Mouse (Mus musculus): ENCODE results near the gene Nop9. TPM values are rescaled to one million over a fixed set of nuclear protein-coding genes. Genes with fewer than 3 reads are reported as not detected.

The Nop9 gene
- 18.6 and 18.7 TPM in 2 replicates for polyA plus RNA-seq (2015; fragmentation: Nextera tagmentation; extraction: Ambion mirVana)

GRCm38 (mm10) chr14:55745180-55745860 is at the start of gene Nop9, which contains the start of gene Dhrs1:
Gene Nop9 (plus strand): TSS chr14:55745693.
Gene Dhrs1 (minus strand): TSS chr14:55745690.
- Histone ChIP-seq H3K4me1 (ENCODE audit: control insufficient read depth, low read depth, low read length) (peaks cover 31% of the 10 kb centered on the region), H3K36me3 (ENCODE audit: control insufficient read depth, insufficient read depth) (peaks cover 8% of the 10 kb centered on the region), H3K27ac (ENCODE audit: low read length) (peak within 1 kb of the TSS; percentile 57), H3K4me3 (ENCODE audit: low read depth, low read length) (peak within 1 kb of the TSS; percentile 87), H3K27me3 (ENCODE audit: control insufficient read depth, insufficient read depth, low read depth, low read length) (no peaks in the 10 kb centered on the region), H3K9me3 (replicated peaks; ENCODE audit: control insufficient read depth, low read length) (no peaks in the 10 kb centered on the region), H3K9ac (ENCODE audit: low read depth, low read length) (peak within 1 kb of the TSS; percentile 83), H3K4me2 (ENCODE audit: low read depth, low read length) (peak within 1 kb of the TSS; percentile 87)
- peak; percentile 94 for ATAC-seq (ENCODE audit: low read depth)
- WGBS (ENCODE audit: insufficient replicate concordance): 1% methylated on average over 48 of the region's 48 CpGs

GRCm38 (mm10) chr14:55697226-55697625 is 48.3 kb upstream of the Nop9 start:
- Histone ChIP-seq H3K27me3 (ENCODE audit: control insufficient read depth, insufficient read depth, low read depth, low read length) (no peaks in the 10 kb centered on the region), H3K4me2 (ENCODE audit: low read depth, low read length) (no peak overlapping the region), H3K36me3 (ENCODE audit: control insufficient read depth, insufficient read depth) (no peaks in the 10 kb centered on the region), H3K9me3 (replicated peaks; ENCODE audit: control insufficient read depth, low read length) (no peaks in the 10 kb centered on the region), H3K9ac (ENCODE audit: low read depth, low read length) (no peak overlapping the region), H3K4me3 (ENCODE audit: low read depth, low read length) (no peak overlapping the region), H3K27ac (ENCODE audit: low read length) (no peak overlapping the region), H3K4me1 (ENCODE audit: control insufficient read depth, low read depth, low read length) (no peaks in the 10 kb centered on the region)
- ATAC-seq (ENCODE audit: low read depth): no peak
- WGBS (ENCODE audit: insufficient replicate concordance): 42% methylated on average over 4 of the region's 4 CpGs

- whole genome bisulfite sequencing (ENCODE audit: insufficient replicate concordance): 59% methylated on average over 9 of the region's 9 CpGs
- H3K9me3 ChIP-seq (replicated peaks; ENCODE audit: control insufficient read depth, low read length): no peaks in the 10 kb centered on the region
- no peaks in the 10 kb centered on the region for H3K27me3 ChIP-seq (ENCODE audit: control insufficient read depth, insufficient read depth, low read depth, low read length)
- H3K27ac ChIP-seq (ENCODE audit: low read length): no peak overlapping the region
- no peak for ATAC-seq (ENCODE audit: low read depth)
- no peaks in the 10 kb centered on the region for H3K36me3 ChIP-seq (ENCODE audit: control insufficient read depth, insufficient read depth)
- H3K4me1 ChIP-seq (ENCODE audit: control insufficient read depth, low read depth, low read length): no peaks in the 10 kb centered on the region; the same call in 1 of the 2 replicates
- no peak overlapping the region for H3K4me3 ChIP-seq (ENCODE audit: low read depth, low read length)
- H3K9ac ChIP-seq (ENCODE audit: low read depth, low read length): no peak overlapping the region
- H3K4me2 ChIP-seq (ENCODE audit: low read depth, low read length): no peak overlapping the region
These were observed 44.4 kb upstream of the Nop9 start for GRCm38 (mm10) chr14:55701131-55701530.

- H3K27me3 ChIP-seq (ENCODE audit: control insufficient read depth, insufficient read depth, low read depth, low read length): no peaks in the 10 kb centered on the region
- H3K27ac ChIP-seq (ENCODE audit: low read length): no peak overlapping the region
- peaks cover 7% of the 10 kb centered on the region for H3K4me1 ChIP-seq (ENCODE audit: control insufficient read depth, low read depth, low read length)
- H3K36me3 ChIP-seq (ENCODE audit: control insufficient read depth, insufficient read depth): no peaks in the 10 kb centered on the region
- H3K9ac ChIP-seq (ENCODE audit: low read depth, low read length): no peak overlapping the region
- ATAC-seq (ENCODE audit: low read depth): no peak
- H3K4me2 ChIP-seq (ENCODE audit: low read depth, low read length): no peak overlapping the region
- no peak overlapping the region for H3K4me3 ChIP-seq (ENCODE audit: low read depth, low read length)
- H3K9me3 ChIP-seq (replicated peaks; ENCODE audit: control insufficient read depth, low read length): no peaks in the 10 kb centered on the region
- WGBS (ENCODE audit: insufficient replicate concordance): 69% methylated on average over 6 of the region's 6 CpGs
These were observed 42.7 kb upstream of the Nop9 start for GRCm38 (mm10) chr14:55702761-55703160.

GRCm38 (mm10) chr14:55706051-55706600 is 39.4 kb upstream of the Nop9 start:
- Histone ChIP-seq H3K27me3 (ENCODE audit: control insufficient read depth, insufficient read depth, low read depth, low read length) (no peaks in the 10 kb centered on the region), H3K4me1 (ENCODE audit: control insufficient read depth, low read depth, low read length) (peaks cover 7% of the 10 kb centered on the region), H3K36me3 (ENCODE audit: control insufficient read depth, insufficient read depth) (no peaks in the 10 kb centered on the region), H3K9me3 (replicated peaks; ENCODE audit: control insufficient read depth, low read length) (no peaks in the 10 kb centered on the region), H3K4me2 (ENCODE audit: low read depth, low read length) (no peak overlapping the region), H3K9ac (ENCODE audit: low read depth, low read length) (no peak overlapping the region), H3K27ac (ENCODE audit: low read length) (no peak overlapping the region), H3K4me3 (ENCODE audit: low read depth, low read length) (no peak overlapping the region)
- no peak for ATAC-seq (ENCODE audit: low read depth)
- 47% methylated on average over 8 of the region's 8 CpGs for WGBS (ENCODE audit: insufficient replicate concordance)

GRCm38 (mm10) chr14:55707397-55707796 is 38.1 kb upstream of the Nop9 start:
- Histone ChIP-seq H3K36me3 (ENCODE audit: control insufficient read depth, insufficient read depth) (no peaks in the 10 kb centered on the region), H3K27ac (ENCODE audit: low read length) (no peak overlapping the region), H3K27me3 (ENCODE audit: control insufficient read depth, insufficient read depth, low read depth, low read length) (no peaks in the 10 kb centered on the region; the same call in 1 of the 2 replicates), H3K9me3 (replicated peaks; ENCODE audit: control insufficient read depth, low read length) (no peaks in the 10 kb centered on the region), H3K4me3 (ENCODE audit: low read depth, low read length) (no peak overlapping the region), H3K4me2 (ENCODE audit: low read depth, low read length) (no peak overlapping the region), H3K4me1 (ENCODE audit: control insufficient read depth, low read depth, low read length) (peaks cover 7% of the 10 kb centered on the region), H3K9ac (ENCODE audit: low read depth, low read length) (no peak overlapping the region)
- 0 out of 2 replicates have a peak, but pooled peaks have one; percentile 30 for ATAC-seq (ENCODE audit: low read depth)
- WGBS (ENCODE audit: insufficient replicate concordance): 28% methylated on average over 5 of the region's 5 CpGs

- H3K4me3 ChIP-seq (ENCODE audit: low read depth, low read length): no peak overlapping the region
- no peak overlapping the region for H3K9ac ChIP-seq (ENCODE audit: low read depth, low read length)
- ATAC-seq (ENCODE audit: low read depth): no peak
- H3K27me3 ChIP-seq (ENCODE audit: control insufficient read depth, insufficient read depth, low read depth, low read length): no peaks in the 10 kb centered on the region; the same call in 1 of the 2 replicates
- peaks cover 17% of the 10 kb centered on the region for H3K4me1 ChIP-seq (ENCODE audit: control insufficient read depth, low read depth, low read length)
- no peaks in the 10 kb centered on the region for H3K36me3 ChIP-seq (ENCODE audit: control insufficient read depth, insufficient read depth)
- no peak overlapping the region for H3K4me2 ChIP-seq (ENCODE audit: low read depth, low read length)
- no peak overlapping the region for H3K27ac ChIP-seq (ENCODE audit: low read length)
- 71% methylated on average over 4 of the region's 4 CpGs for WGBS (ENCODE audit: insufficient replicate concordance)
- H3K9me3 ChIP-seq (replicated peaks; ENCODE audit: control insufficient read depth, low read length): no peaks in the 10 kb centered on the region
These were observed 36.0 kb upstream of the Nop9 start for GRCm38 (mm10) chr14:55709509-55709908.

- Histone ChIP-seq H3K4me3 (ENCODE audit: low read depth, low read length) (no peak overlapping the region), H3K27me3 (ENCODE audit: control insufficient read depth, insufficient read depth, low read depth, low read length) (no peaks in the 10 kb centered on the region; the same call in 1 of the 2 replicates), H3K36me3 (ENCODE audit: control insufficient read depth, insufficient read depth) (no peaks in the 10 kb centered on the region), H3K9ac (ENCODE audit: low read depth, low read length) (no peak overlapping the region), H3K9me3 (replicated peaks; ENCODE audit: control insufficient read depth, low read length) (no peaks in the 10 kb centered on the region), H3K27ac (ENCODE audit: low read length) (no peak overlapping the region), H3K4me2 (ENCODE audit: low read depth, low read length) (no peak overlapping the region), H3K4me1 (ENCODE audit: control insufficient read depth, low read depth, low read length) (peaks cover 23% of the 10 kb centered on the region)
- 66% methylated on average over 7 of the region's 7 CpGs for WGBS (ENCODE audit: insufficient replicate concordance)
- no peak for ATAC-seq (ENCODE audit: low read depth)
These were observed 33.7 kb upstream of the Nop9 start for GRCm38 (mm10) chr14:55711786-55712185.

Measured in liver, embryonic 16.5 days (tissue).